Mouse (Mus musculus): ENCODE measurements around the gene Adh6a. TPM values are rescaled to one million over a fixed set of nuclear protein-coding genes. Genes with fewer than 3 reads are reported as not detected.

Adh6a gene
- polyA plus RNA-seq, 1 experiment from 2014 or later = not detected

DNA sequence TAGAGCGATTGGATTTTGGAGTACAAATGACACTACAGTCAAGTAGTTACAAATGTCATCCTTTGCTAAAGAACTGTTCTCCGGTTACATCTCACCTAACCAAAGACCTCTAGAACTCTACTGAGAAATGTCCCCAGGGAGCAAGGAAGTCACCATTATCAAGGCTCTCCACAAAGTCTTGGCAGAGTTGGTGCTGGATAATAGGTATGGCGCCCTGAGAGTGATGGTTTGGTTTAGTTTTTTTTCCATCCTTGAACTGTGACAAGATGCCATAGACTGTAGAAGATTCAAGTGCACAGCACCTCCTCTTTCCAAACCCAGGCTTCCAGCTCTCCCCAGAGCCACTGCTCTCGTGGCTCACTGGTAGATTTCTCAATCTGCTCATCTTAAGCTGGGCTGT lies 25.4 kb upstream of the Adh6a start:
- ATAC-seq (ENCODE audit: insufficient number of reproducible peaks, insufficient read depth, low FRiP score, low read depth) = no peak
- 82% methylated on average over 4 of the region's 4 CpGs for WGBS

GRCm38 (mm10) chr3:138290672-138291071 lies 22.4 kb upstream of the Adh6a start:
- 79% methylated on average over 2 of the region's 2 CpGs for WGBS
- no peak for ATAC-seq (ENCODE audit: insufficient number of reproducible peaks, insufficient read depth, low FRiP score, low read depth)
- Histone ChIP-seq H3K27me3 (ENCODE audit: control insufficient read depth, insufficient read depth, low read length) (no peaks in the 10 kb centered on the region), H3K4me3 (ENCODE audit: low read depth, low read length) (no peak overlapping the region), H3K9me3 (ENCODE audit: control insufficient read depth, low read depth, low read length) (no peaks in the 10 kb centered on the region), H3K36me3 (ENCODE audit: control insufficient read depth, insufficient read depth, low read length) (no peaks in the 10 kb centered on the region), H3K9ac (replicated peaks; ENCODE audit: low read depth, low read length) (no peak overlapping the region), H3K27ac (ENCODE audit: low read length) (no peak overlapping the region), H3K4me2 (replicated peaks; ENCODE audit: low read depth, low read length) (no peak overlapping the region), H3K4me1 (ENCODE audit: control insufficient read depth, insufficient read depth, low read length) (no peaks in the 10 kb centered on the region)

More for the DNA sequence above, 25.4 kb upstream of the Adh6a start:
- H3K27me3 ChIP-seq (ENCODE audit: control insufficient read depth, insufficient read depth, low read length) = no peaks in the 10 kb centered on the region
- no peaks in the 10 kb centered on the region for H3K36me3 ChIP-seq (ENCODE audit: control insufficient read depth, insufficient read depth, low read length)
- H3K9ac ChIP-seq (replicated peaks; ENCODE audit: low read depth, low read length) = no peak overlapping the region
- H3K4me3 ChIP-seq (ENCODE audit: low read depth, low read length) = no peak overlapping the region
- no peak overlapping the region for H3K27ac ChIP-seq (ENCODE audit: low read length)
- no peaks in the 10 kb centered on the region for H3K4me1 ChIP-seq (ENCODE audit: control insufficient read depth, insufficient read depth, low read length)
- H3K9me3 ChIP-seq (ENCODE audit: control insufficient read depth, low read depth, low read length) = no peaks in the 10 kb centered on the region
- H3K4me2 ChIP-seq (replicated peaks; ENCODE audit: low read depth, low read length) = no peak overlapping the region

GRCm38 (mm10) chr3:138291529-138292117 lies 21.5 kb upstream of the Adh6a start:
- Histone ChIP-seq H3K27ac (ENCODE audit: low read length) (no peak overlapping the region), H3K4me2 (replicated peaks; ENCODE audit: low read depth, low read length) (no peak overlapping the region), H3K36me3 (ENCODE audit: control insufficient read depth, insufficient read depth, low read length) (no peaks in the 10 kb centered on the region), H3K9ac (replicated peaks; ENCODE audit: low read depth, low read length) (no peak overlapping the region), H3K9me3 (ENCODE audit: control insufficient read depth, low read depth, low read length) (no peaks in the 10 kb centered on the region), H3K4me1 (ENCODE audit: control insufficient read depth, insufficient read depth, low read length) (no peaks in the 10 kb centered on the region), H3K4me3 (ENCODE audit: low read depth, low read length) (no peak overlapping the region), H3K27me3 (ENCODE audit: control insufficient read depth, insufficient read depth, low read length) (no peaks in the 10 kb centered on the region)
- ATAC-seq (ENCODE audit: insufficient number of reproducible peaks, insufficient read depth, low FRiP score, low read depth) = no peak
- WGBS = 95% methylated on average over 4 of the region's 4 CpGs

GRCm38 (mm10) chr3:138293298-138293895 lies 19.7 kb upstream of the Adh6a start:
- WGBS = 86% methylated on average over 7 of the region's 7 CpGs
- no peak for ATAC-seq (ENCODE audit: insufficient number of reproducible peaks, insufficient read depth, low FRiP score, low read depth)
- no peaks in the 10 kb centered on the region for H3K27me3 ChIP-seq (ENCODE audit: control insufficient read depth, insufficient read depth, low read length)
- no peaks in the 10 kb centered on the region for H3K36me3 ChIP-seq (ENCODE audit: control insufficient read depth, insufficient read depth, low read length)
- no peak overlapping the region for H3K27ac ChIP-seq (ENCODE audit: low read length)
- H3K4me2 ChIP-seq (replicated peaks; ENCODE audit: low read depth, low read length) = no peak overlapping the region
- 0 out of 2 replicates have a peak, but pooled peaks cover 4% of the 10 kb centered on the region for H3K9me3 ChIP-seq (ENCODE audit: control insufficient read depth, low read depth, low read length)
- no peaks in the 10 kb centered on the region for H3K4me1 ChIP-seq (ENCODE audit: control insufficient read depth, insufficient read depth, low read length)
- H3K4me3 ChIP-seq (ENCODE audit: low read depth, low read length) = no peak overlapping the region
- no peak overlapping the region for H3K9ac ChIP-seq (replicated peaks; ENCODE audit: low read depth, low read length)

DNA sequence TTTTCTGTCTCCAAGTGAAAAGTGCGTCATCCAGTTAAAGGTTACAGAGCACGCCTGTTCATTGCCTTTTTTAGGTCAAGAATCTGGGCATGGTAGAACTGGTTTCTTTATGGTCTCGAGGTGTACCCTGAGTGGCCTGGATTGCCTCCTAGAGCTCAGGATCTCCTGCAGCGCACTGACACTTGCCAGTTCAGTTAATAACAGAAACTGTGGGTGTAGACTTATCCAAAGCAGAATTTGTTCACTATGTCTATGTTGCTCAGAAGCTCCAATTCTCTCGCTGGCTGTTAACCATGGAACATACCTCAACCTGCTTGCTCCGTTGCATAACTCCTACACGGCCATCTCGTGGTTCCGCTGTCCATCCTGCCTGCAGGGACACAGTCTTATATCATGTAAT lies 13.0 kb upstream of the Adh6a start:
- Histone ChIP-seq H3K36me3 (ENCODE audit: control insufficient read depth, insufficient read depth, low read length) (no peaks in the 10 kb centered on the region), H3K4me2 (replicated peaks; ENCODE audit: low read depth, low read length) (no peak overlapping the region), H3K4me1 (ENCODE audit: control insufficient read depth, insufficient read depth, low read length) (peaks cover 9% of the 10 kb centered on the region; the same call in 1 of the 2 replicates), H3K9ac (replicated peaks; ENCODE audit: low read depth, low read length) (no peak overlapping the region), H3K27me3 (ENCODE audit: control insufficient read depth, insufficient read depth, low read length) (no peaks in the 10 kb centered on the region), H3K9me3 (ENCODE audit: control insufficient read depth, low read depth, low read length) (0 out of 2 replicates have a peak, but pooled peaks cover 4% of the 10 kb centered on the region), H3K27ac (ENCODE audit: low read length) (no peak overlapping the region), H3K4me3 (ENCODE audit: low read depth, low read length) (no peak overlapping the region)
- WGBS = 85% methylated on average over 9 of the region's 9 CpGs
- no peak for ATAC-seq (ENCODE audit: insufficient number of reproducible peaks, insufficient read depth, low FRiP score, low read depth)

- Histone ChIP-seq H3K36me3 (ENCODE audit: control insufficient read depth, insufficient read depth, low read length) (no peaks in the 10 kb centered on the region), H3K9ac (replicated peaks; ENCODE audit: low read depth, low read length) (no peak overlapping the region), H3K27me3 (ENCODE audit: control insufficient read depth, insufficient read depth, low read length) (no peaks in the 10 kb centered on the region), H3K9me3 (ENCODE audit: control insufficient read depth, low read depth, low read length) (0 out of 2 replicates have a peak, but pooled peaks cover 4% of the 10 kb centered on the region), H3K27ac (ENCODE audit: low read length) (no peak overlapping the region), H3K4me1 (ENCODE audit: control insufficient read depth, insufficient read depth, low read length) (peaks cover 17% of the 10 kb centered on the region), H3K4me2 (replicated peaks; ENCODE audit: low read depth, low read length) (no peak overlapping the region), H3K4me3 (ENCODE audit: low read depth, low read length) (no peak overlapping the region)
- WGBS = 74% methylated on average over 4 of the region's 4 CpGs
- no peak for ATAC-seq (ENCODE audit: insufficient number of reproducible peaks, insufficient read depth, low FRiP score, low read depth)
These were observed 10.4 kb upstream of the Adh6a start for GRCm38 (mm10) chr3:138302676-138303075.

DNA sequence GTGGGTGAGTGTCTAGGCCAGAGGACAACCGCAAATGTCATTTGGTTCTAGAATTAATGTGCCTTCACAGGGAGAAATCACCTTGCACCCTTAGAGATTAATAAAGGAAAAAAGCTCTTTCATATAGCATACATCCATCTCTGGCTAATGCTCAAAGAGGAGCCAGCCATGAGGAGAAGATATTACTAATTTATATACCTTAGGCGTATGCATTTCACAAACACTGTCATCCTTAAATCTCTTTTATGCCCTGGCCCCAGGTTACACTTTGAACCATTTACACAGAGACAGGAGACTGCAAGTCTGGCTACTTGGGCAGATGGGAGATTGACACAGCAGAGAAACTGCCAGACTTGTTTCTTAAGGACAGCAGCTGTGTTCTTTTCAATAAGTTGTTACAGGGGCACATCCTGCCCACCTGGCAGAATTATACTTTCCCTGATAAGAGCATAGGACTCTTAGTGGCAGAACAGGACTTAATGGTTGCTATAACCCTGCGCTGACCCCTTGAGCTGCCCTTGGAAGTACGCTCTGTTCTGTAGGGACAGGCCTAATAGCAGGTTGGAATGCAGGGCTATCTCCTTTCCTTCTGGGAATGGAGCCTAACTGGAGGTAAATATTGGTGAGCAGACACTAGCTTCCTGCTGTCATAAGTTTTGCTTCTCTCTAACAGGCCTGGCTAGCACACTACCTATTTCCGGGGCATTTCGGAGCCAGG lies 9.2 kb upstream of the Adh6a start:
- Histone ChIP-seq H3K36me3 (ENCODE audit: control insufficient read depth, insufficient read depth, low read length) (no peaks in the 10 kb centered on the region), H3K9me3 (ENCODE audit: control insufficient read depth, low read depth, low read length) (no peaks in the 10 kb centered on the region), H3K9ac (replicated peaks; ENCODE audit: low read depth, low read length) (no peak overlapping the region), H3K27me3 (ENCODE audit: control insufficient read depth, insufficient read depth, low read length) (no peaks in the 10 kb centered on the region), H3K4me3 (ENCODE audit: low read depth, low read length) (no peak overlapping the region), H3K4me1 (ENCODE audit: control insufficient read depth, insufficient read depth, low read length) (peaks cover 17% of the 10 kb centered on the region), H3K27ac (ENCODE audit: low read length) (no peak overlapping the region), H3K4me2 (replicated peaks; ENCODE audit: low read depth, low read length) (no peak overlapping the region)
- ATAC-seq (ENCODE audit: insufficient number of reproducible peaks, insufficient read depth, low FRiP score, low read depth) = no peak
- 41% methylated on average over 6 of the region's 6 CpGs for WGBS

- WGBS = 37% methylated on average over 4 of the region's 4 CpGs
These were observed 8.6 kb upstream of the Adh6a start for GRCm38 (mm10) chr3:138304489-138304871.

More at GRCm38 (mm10) chr3:138304489-138304871, 8.6 kb upstream of the Adh6a start:
- H3K4me3 ChIP-seq (ENCODE audit: low read depth, low read length) = no peak overlapping the region
- no peak overlapping the region for H3K9ac ChIP-seq (replicated peaks; ENCODE audit: low read depth, low read length)
- ATAC-seq (ENCODE audit: insufficient number of reproducible peaks, insufficient read depth, low FRiP score, low read depth) = no peak
- H3K4me2 ChIP-seq (replicated peaks; ENCODE audit: low read depth, low read length) = no peak overlapping the region
- no peak overlapping the region for H3K27ac ChIP-seq (ENCODE audit: low read length)
- no peaks in the 10 kb centered on the region for H3K9me3 ChIP-seq (ENCODE audit: control insufficient read depth, low read depth, low read length)
- H3K27me3 ChIP-seq (ENCODE audit: control insufficient read depth, insufficient read depth, low read length) = no peaks in the 10 kb centered on the region
- H3K36me3 ChIP-seq (ENCODE audit: control insufficient read depth, insufficient read depth, low read length) = no peaks in the 10 kb centered on the region
- H3K4me1 ChIP-seq (ENCODE audit: control insufficient read depth, insufficient read depth, low read length) = peaks cover 17% of the 10 kb centered on the region
